Mouse (Mus musculus) embryonic facial prominence, embryonic 14.5 days (tissue): Measurements from ENCODE around the gene Cfap61. TPM values are rescaled to one million over a fixed set of nuclear protein-coding genes. Genes with fewer than 3 reads are reported as not detected.

Experiments
- ATAC-seq: fragments of 200-750 bp; cut with Nextera tagmentation; 2 replicates; pipeline ENCODE4 v1.8.0; 2017; ENCODE audit warnings: low read depth, moderate number of reproducible peaks, moderate TSS enrichment
- DNase-seq: peaks from one replicate; pipeline ENCODE4 v3.0.0-alpha.2; 2015; ENCODE audit warnings: low spot score
- H3K27ac ChIP-seq: fragments of 300-500 bp; sonication (generic); replicated peaks from 2 replicates; pipeline ENCODE4 v1.5.1; 2014; ENCODE audit warnings: low read depth, mild to moderate bottlenecking, low read length, moderate library complexity
- H3K27me3 ChIP-seq: fragments of 300-500 bp; sonication (generic); replicated peaks from 2 replicates; pipeline ENCODE4 v1.6.1; 2014; ENCODE audit warnings: low read length; ENCODE audit not compliant: control insufficient read depth, insufficient read depth
- H3K36me3 ChIP-seq: fragments of 300-500 bp; sonication (generic); 2 replicates; pipeline ENCODE4 v1.6.1; 2014; ENCODE audit warnings: low read length, mixed read lengths; ENCODE audit not compliant: control insufficient read depth, insufficient read depth
- H3K4me1 ChIP-seq: fragments of 300-500 bp; sonication (generic); 2 replicates; pipeline ENCODE4 v1.6.1; 2014; ENCODE audit warnings: antibody characterized with exemption, low read length; ENCODE audit not compliant: control insufficient read depth, insufficient read depth
- H3K4me2 ChIP-seq: fragments of 300-500 bp; sonication (generic); 2 replicates; pipeline ENCODE4 v1.6.1; 2014; ENCODE audit warnings: low read depth, mild to moderate bottlenecking, low read length, moderate library complexity, mixed read lengths
- H3K4me3 ChIP-seq: fragments of 300-500 bp; sonication (generic); 2 replicates; pipeline ENCODE4 v1.5.1; 2014; ENCODE audit warnings: low read depth, mild to moderate bottlenecking, low read length
- H3K9ac ChIP-seq: fragments of 300-500 bp; sonication (generic); 2 replicates; pipeline ENCODE4 v1.6.1; 2014; ENCODE audit warnings: low read depth, mild to moderate bottlenecking, low read length, moderate library complexity, mixed read lengths
- H3K9me3 ChIP-seq: fragments of 300-500 bp; sonication (generic); 2 replicates; pipeline ENCODE4 v1.6.1; 2016; ENCODE audit warnings: low read length; ENCODE audit not compliant: control insufficient read depth
- WGBS: fragments of 180-500 bp; shearing (Covaris S2); extraction: QIAGEN DNeasy Blood & Tissue Kit; methylation state at CpG from one replicate; pipeline ENCODE4 v1.1.7; 2014; 5-methylcytosine and 5-hydroxymethylcytosine counted together
- polyA plus RNA-seq: library from polyadenylated mRNA; unstranded; fragments of >200 nt; fragmentation: Nextera tagmentation; extraction: Ambion mirVana; gene quantifications from 2 replicates; pipeline ENCODE4 v1.2.1, GENCODE M21; 2014

Cfap61 gene
- polyA plus RNA-seq, 1 experiment from 2014 or later: 2.0 TPM

DNA sequence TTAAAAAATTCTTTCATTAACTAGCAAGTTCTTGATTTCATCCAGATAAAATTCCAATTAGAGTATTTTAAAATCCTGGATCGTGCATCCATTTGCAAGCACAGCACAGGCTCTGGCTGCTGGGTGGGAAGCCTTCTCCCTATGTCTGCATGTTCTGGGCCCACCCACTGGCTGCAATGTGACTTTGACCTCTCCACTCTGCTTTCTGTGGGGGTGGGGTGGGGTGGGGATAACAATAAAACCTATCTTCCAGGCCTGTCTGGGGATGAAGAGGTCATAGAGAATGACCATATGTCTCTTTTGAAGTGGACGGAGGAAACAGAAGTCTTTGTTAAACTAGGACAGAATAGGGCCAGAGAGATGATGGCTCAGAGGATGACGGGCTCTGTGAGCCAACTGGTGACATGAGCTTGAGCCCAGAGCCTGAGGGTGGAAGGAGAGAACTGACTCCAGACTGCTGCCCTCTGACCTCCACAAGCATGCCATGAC lies 183.4 kb downstream of the Cfap61 start:
- no peaks in the 10 kb centered on the region for H3K27me3 ChIP-seq
- H3K36me3 ChIP-seq: no peaks in the 10 kb centered on the region
- peak; percentile 26; the same call in 1 of the 2 replicates for ATAC-seq
- H3K4me1 ChIP-seq: 0 out of 2 replicates have a peak, but pooled peaks cover 3% of the 10 kb centered on the region
- H3K9me3 ChIP-seq: no peaks in the 10 kb centered on the region
- DNase-seq: no peak
- H3K27ac ChIP-seq: no peak overlapping the region
- 42% methylated on average over 3 of the region's 3 CpGs for WGBS
- H3K4me3 ChIP-seq: no peak overlapping the region
- H3K4me2 ChIP-seq: no peak overlapping the region
- H3K9ac ChIP-seq: no peak overlapping the region

GRCm38 (mm10) chr2:146121551-146121950 lies 187.0 kb downstream of the Cfap61 start:
- no peak for DNase-seq
- no peaks in the 10 kb centered on the region for H3K36me3 ChIP-seq
- H3K9me3 ChIP-seq: no peaks in the 10 kb centered on the region
- WGBS: 82% methylated on average over 7 of the region's 7 CpGs
- H3K9ac ChIP-seq: no peak overlapping the region
- no peak for ATAC-seq
- no peaks in the 10 kb centered on the region for H3K27me3 ChIP-seq
- no peak overlapping the region for H3K27ac ChIP-seq
- no peak overlapping the region for H3K4me3 ChIP-seq
- 0 out of 2 replicates have a peak, but pooled peaks cover 3% of the 10 kb centered on the region for H3K4me1 ChIP-seq
- no peak overlapping the region for H3K4me2 ChIP-seq

GRCm38 (mm10) chr2:146125129-146125528 lies 190.5 kb downstream of the Cfap61 start:
- DNase-seq: no peak
- 91% methylated on average over 2 of the region's 2 CpGs for WGBS
- Histone ChIP-seq H3K27ac (no peak overlapping the region), H3K4me2 (no peak overlapping the region), H3K4me1 (no peaks in the 10 kb centered on the region), H3K36me3 (no peaks in the 10 kb centered on the region), H3K4me3 (no peak overlapping the region), H3K27me3 (no peaks in the 10 kb centered on the region), H3K9me3 (no peaks in the 10 kb centered on the region), H3K9ac (no peak overlapping the region)
- ATAC-seq: no peak

- Histone ChIP-seq H3K9me3 (no peaks in the 10 kb centered on the region), H3K27me3 (no peaks in the 10 kb centered on the region), H3K36me3 (no peaks in the 10 kb centered on the region), H3K4me3 (no peak overlapping the region), H3K27ac (no peak overlapping the region), H3K4me2 (no peak overlapping the region), H3K9ac (no peak overlapping the region), H3K4me1 (no peaks in the 10 kb centered on the region)
- DNase-seq (no peak), ATAC-seq (no peak)
- 84% methylated on average over 6 of the region's 6 CpGs for whole genome bisulfite sequencing
Observed at GRCm38 (mm10) chr2:146128622-146129021, 194.0 kb downstream of the Cfap61 start.

DNA sequence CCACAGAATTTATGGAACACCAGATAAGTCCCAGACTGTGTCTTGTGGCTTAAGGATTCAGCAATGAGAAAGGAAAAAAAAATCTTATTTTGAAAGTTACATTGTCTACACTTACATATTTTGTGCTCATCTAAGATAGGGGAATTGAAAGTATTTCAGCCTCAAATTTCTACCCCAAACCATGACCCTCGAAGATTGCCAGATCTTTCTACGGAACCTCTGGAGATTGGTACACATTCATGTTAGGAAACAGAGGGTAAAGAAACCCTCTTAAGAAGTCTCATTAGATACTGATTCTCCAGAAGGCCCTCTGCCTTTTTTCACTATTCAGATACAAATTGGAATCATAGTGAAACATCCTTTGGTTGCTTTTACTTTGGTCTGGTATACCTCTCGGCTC lies 195.9 kb downstream of the Cfap61 start:
- H3K27me3 ChIP-seq: no peaks in the 10 kb centered on the region
- H3K4me1 ChIP-seq: no peaks in the 10 kb centered on the region
- WGBS: 91% methylated on average over 3 of the region's 3 CpGs
- H3K9me3 ChIP-seq: no peaks in the 10 kb centered on the region
- H3K27ac ChIP-seq: no peak overlapping the region
- H3K9ac ChIP-seq: no peak overlapping the region
- no peak overlapping the region for H3K4me3 ChIP-seq
- H3K36me3 ChIP-seq: no peaks in the 10 kb centered on the region
- H3K4me2 ChIP-seq: no peak overlapping the region
- DNase-seq (no peak), ATAC-seq (no peak)

DNA sequence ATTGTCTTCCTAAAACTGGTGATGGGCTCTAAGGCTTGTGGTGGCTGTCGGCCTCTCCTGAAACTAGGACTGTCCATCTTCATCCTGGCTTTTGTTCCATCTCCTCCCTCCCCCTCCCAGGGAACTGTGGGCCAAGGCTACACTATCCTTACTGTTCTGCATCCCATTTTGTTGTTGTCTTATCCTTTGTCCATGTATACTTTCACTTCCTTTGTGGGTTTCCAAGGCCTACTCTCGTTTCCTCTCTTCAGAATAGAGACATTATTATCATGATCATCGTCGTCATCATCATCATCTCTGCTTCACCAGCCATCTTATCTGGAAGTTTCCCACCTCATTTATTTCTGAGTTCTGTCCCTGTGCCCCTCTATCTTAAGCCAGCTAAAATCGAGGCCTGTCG lies 199.7 kb downstream of the Cfap61 start:
- Histone ChIP-seq H3K4me1 (no peaks in the 10 kb centered on the region), H3K4me3 (no peak overlapping the region), H3K9me3 (no peaks in the 10 kb centered on the region), H3K27ac (no peak overlapping the region), H3K27me3 (no peaks in the 10 kb centered on the region), H3K36me3 (no peaks in the 10 kb centered on the region), H3K9ac (no peak overlapping the region), H3K4me2 (no peak overlapping the region)
- DNase-seq (no peak), ATAC-seq (no peak)
- WGBS: 88% methylated on average over 6 of the region's 6 CpGs

DNA sequence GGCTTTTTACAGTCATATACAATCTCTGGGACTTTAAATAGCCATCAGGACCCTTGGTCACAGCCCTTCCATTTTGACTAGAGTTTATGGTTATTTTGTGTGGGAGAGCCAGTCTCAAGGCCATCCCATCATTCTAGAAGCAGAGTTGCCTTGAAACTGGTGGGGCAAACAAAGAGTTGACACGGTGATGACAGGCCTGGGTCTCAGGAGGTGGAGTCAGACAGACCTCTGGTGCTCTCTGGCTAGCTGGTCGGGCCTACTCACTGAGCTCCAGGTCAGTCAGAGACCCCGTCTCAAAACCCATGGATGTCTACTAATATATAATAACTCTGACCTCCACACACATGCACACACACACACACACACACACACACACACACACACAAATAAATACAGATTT lies 206.1 kb downstream of the Cfap61 start:
- Histone ChIP-seq H3K36me3 (no peaks in the 10 kb centered on the region), H3K4me2 (no peak overlapping the region), H3K4me1 (no peaks in the 10 kb centered on the region), H3K9ac (no peak overlapping the region), H3K27ac (no peak overlapping the region), H3K27me3 (no peaks in the 10 kb centered on the region), H3K9me3 (0 out of 2 replicates have a peak, but pooled peaks cover 3% of the 10 kb centered on the region), H3K4me3 (no peak overlapping the region)
- DNase-seq (no peak), ATAC-seq (no peak)
- WGBS: 88% methylated on average over 3 of the region's 3 CpGs

GRCm38 (mm10) chr2:146147306-146147705 lies 212.7 kb downstream of the Cfap61 start:
- H3K9me3 ChIP-seq: 0 out of 2 replicates have a peak, but pooled peaks cover 3% of the 10 kb centered on the region
- WGBS: 86% methylated on average over 4 of the region's 4 CpGs
- no peak overlapping the region for H3K4me3 ChIP-seq
- H3K4me2 ChIP-seq: no peak overlapping the region
- no peaks in the 10 kb centered on the region for H3K4me1 ChIP-seq
- H3K9ac ChIP-seq: no peak overlapping the region
- DNase-seq: no peak
- no peaks in the 10 kb centered on the region for H3K36me3 ChIP-seq
- no peak overlapping the region for H3K27ac ChIP-seq
- no peak for ATAC-seq
- H3K27me3 ChIP-seq: no peaks in the 10 kb centered on the region

- no peaks in the 10 kb centered on the region for H3K27me3 ChIP-seq
- 93% methylated on average over 5 of the region's 5 CpGs for WGBS
- no peaks in the 10 kb centered on the region for H3K4me1 ChIP-seq
- H3K27ac ChIP-seq: no peak overlapping the region
- no peaks in the 10 kb centered on the region for H3K36me3 ChIP-seq
- no peak overlapping the region for H3K9ac ChIP-seq
- no peak overlapping the region for H3K4me3 ChIP-seq
- H3K4me2 ChIP-seq: no peak overlapping the region
- H3K9me3 ChIP-seq: 0 out of 2 replicates have a peak, but pooled peaks cover 3% of the 10 kb centered on the region
- no peak for DNase-seq
- ATAC-seq: no peak
Observed at GRCm38 (mm10) chr2:146147801-146148200, 213.2 kb downstream of the Cfap61 start.
